In genomic region chr16:44745471-44745865, GRCm38 (mm10) we compare ENCODE assay signal across 8 mouse cellular contexts. TPM values are rescaled to one million over a fixed set of nuclear protein-coding genes. Genes with fewer than 3 reads are reported as not detected.
DNase-seq lines count a peak whose midpoint lies in the region; ATAC-seq lines count a peak whose summit lies in the region.

No protein-coding gene starts in this region.

- peaks cover 11% of the 10 kb centered on the region for H3K4me1 ChIP-seq in lung, embryonic 16.5 days (replicated peaks; ENCODE audit: control insufficient read depth, insufficient read depth, low read length)
- peaks cover 10% of the 10 kb centered on the region for H3K4me1 ChIP-seq in embryonic facial prominence, embryonic 15.5 days
- H3K4me1 ChIP-seq in neural tube, embryonic 14.5 days (ENCODE audit: control insufficient read depth, insufficient read depth, low read length), result peaks cover 11% of the 10 kb centered on the region

- no peak; the same call in 1 of the 2 replicates for ATAC-seq in lung, embryonic 16.5 days (ENCODE audit: low read depth)
- no peak for ATAC-seq in embryonic facial prominence, embryonic 15.5 days (ENCODE audit: insufficient number of reproducible peaks, low FRiP score, low TSS enrichment, low read depth)
- ATAC-seq in neural tube, embryonic 14.5 days (ENCODE audit: low read depth), result peak; percentile 50
- ATAC-seq in inflammation-experienced regulatory T-cells, adult 6 months, result no peak

- WGBS in lung, embryonic 16.5 days, result 4% methylated on average over 14 of the region's 14 CpGs
- 7% methylated on average over 14 of the region's 14 CpGs for WGBS in embryonic facial prominence, embryonic 15.5 days
- WGBS in large intestine, adult 2 months, result 4% methylated on average over 14 of the region's 14 CpGs
- 7% methylated on average over 14 of the region's 14 CpGs for WGBS in neural tube, embryonic 14.5 days

- peak overlapping the region; percentile 77 for H3K4me2 ChIP-seq in lung, embryonic 16.5 days (ENCODE audit: low read depth, low read length)
- peak overlapping the region; percentile 69 for H3K4me2 ChIP-seq in embryonic facial prominence, embryonic 15.5 days (replicated peaks)
- H3K4me2 ChIP-seq in neural tube, embryonic 14.5 days (ENCODE audit: low read depth, low read length), result peak overlapping the region; percentile 68

- no peaks in the 10 kb centered on the region for H3K9me3 ChIP-seq in lung, embryonic 16.5 days (ENCODE audit: control insufficient read depth, low read length)
- no peaks in the 10 kb centered on the region for H3K9me3 ChIP-seq in embryonic facial prominence, embryonic 15.5 days (replicated peaks)
- no peaks in the 10 kb centered on the region for H3K9me3 ChIP-seq in neural tube, embryonic 14.5 days (ENCODE audit: control insufficient read depth, low read length)

- DNase-seq in lung, postnatal 36 days, result no peak
- peak; percentile 13 for DNase-seq in large intestine, adult 2 months (ENCODE audit: low read depth, low spot score)
- DNase-seq in Muller cell, postnatal 12 days (ENCODE audit: inconsistent ontology term), result no peak
- no peak for DNase-seq in adrenal gland, postnatal 4 days (ENCODE audit: low spot score in 2 of 2)

- H3K27me3 ChIP-seq in lung, embryonic 16.5 days (ENCODE audit: control insufficient read depth, insufficient read depth, low read depth, low read length), result no peaks in the 10 kb centered on the region
- no peaks in the 10 kb centered on the region for H3K27me3 ChIP-seq in embryonic facial prominence, embryonic 15.5 days
- H3K27me3 ChIP-seq in neural tube, embryonic 14.5 days (ENCODE audit: control insufficient read depth, insufficient read depth, low read length), result no peaks in the 10 kb centered on the region

- peaks cover 11% of the 10 kb centered on the region; the same call in 1 of the 2 replicates for H3K36me3 ChIP-seq in lung, embryonic 16.5 days (ENCODE audit: control insufficient read depth, insufficient read depth, low read length)
- peaks cover 11% of the 10 kb centered on the region for H3K36me3 ChIP-seq in embryonic facial prominence, embryonic 15.5 days
- H3K36me3 ChIP-seq in neural tube, embryonic 14.5 days (ENCODE audit: control insufficient read depth, insufficient read depth, low read length), result 0 out of 2 replicates have a peak, but pooled peaks cover 6% of the 10 kb centered on the region

- peak overlapping the region; percentile 93 for H3K4me3 ChIP-seq in lung, embryonic 16.5 days (ENCODE audit: low read length)
- H3K4me3 ChIP-seq in embryonic facial prominence, embryonic 15.5 days (replicated peaks), result peak overlapping the region; percentile 90
- H3K4me3 ChIP-seq in neural tube, embryonic 14.5 days (ENCODE audit: low read depth, low read length), result peak overlapping the region; percentile 64

- peak overlapping the region; percentile 98 for H3K27ac ChIP-seq in lung, embryonic 16.5 days (ENCODE audit: low read length)
- peak overlapping the region; percentile 98 for H3K27ac ChIP-seq in embryonic facial prominence, embryonic 15.5 days (replicated peaks)
- H3K27ac ChIP-seq in neural tube, embryonic 14.5 days (ENCODE audit: low read depth, low read length), result peak overlapping the region; percentile 90

- peak overlapping the region; percentile 95 for H3K9ac ChIP-seq in lung, embryonic 16.5 days (ENCODE audit: low read length)
- H3K9ac ChIP-seq in embryonic facial prominence, embryonic 15.5 days, result peak overlapping the region; percentile 82
- H3K9ac ChIP-seq in neural tube, embryonic 14.5 days (replicated peaks; ENCODE audit: low read depth, low read length), result peak overlapping the region; percentile 81

RNA-seq across cellular contexts. Expression of gene Gtpbp8, which starts 0.7 kb away (rescaled TPM):
- 27.9 and 29.7 TPM in 2 replicates for polyA plus RNA-seq in lung, embryonic 16.5 days (2015; fragmentation: Nextera tagmentation; extraction: Ambion mirVana)
- polyA plus RNA-seq in embryonic facial prominence, embryonic 15.5 days (2015; fragmentation: Nextera tagmentation; extraction: Ambion mirVana), result 21.0 and 24.7 TPM in 2 replicates
- polyA plus RNA-seq in large intestine, adult 2 months (2012; rRNA removed), result 4.5 and 4.9 TPM in 2 replicates
- polyA plus RNA-seq in neural tube, embryonic 14.5 days (2014; fragmentation: Nextera tagmentation; extraction: Ambion mirVana), result 42.3 and 44.9 TPM in 2 replicates
- 10 to 100 TPM; 25.0 to 48.9 (median 38.8) TPM for polyA plus RNA-seq in inflammation-experienced regulatory T-cells, adult 6 months (2017; shearing (Covaris generic))
- 10 to 100 TPM; 23.1 to 23.7 TPM for total RNA-seq in adrenal gland, postnatal 4 days (2021)

RNA-seq across cellular contexts. Expression of gene Cd200r1, which starts 20.1 kb away (rescaled TPM):
- polyA plus RNA-seq in lung, embryonic 16.5 days (2015; fragmentation: Nextera tagmentation; extraction: Ambion mirVana), result 1.1 and 1.2 TPM in 2 replicates
- polyA plus RNA-seq in embryonic facial prominence, embryonic 15.5 days (2015; fragmentation: Nextera tagmentation; extraction: Ambion mirVana), result 1.6 and 2.1 TPM in 2 replicates
- 0.78 and 1.2 TPM in 2 replicates for polyA plus RNA-seq in large intestine, adult 2 months (2012; rRNA removed)
- polyA plus RNA-seq in neural tube, embryonic 14.5 days (2014; fragmentation: Nextera tagmentation; extraction: Ambion mirVana), result 0.29 and 0.41 TPM in 2 replicates
- 10 to 100 TPM; 48.8 to 73.3 (median 51.9) TPM for polyA plus RNA-seq in inflammation-experienced regulatory T-cells, adult 6 months (2017; shearing (Covaris generic))
- under 1 TPM; 0.56 to 0.96 TPM for total RNA-seq in adrenal gland, postnatal 4 days (2021)

RNA-seq across cellular contexts. Expression of gene Nepro, which starts 21.4 kb away (rescaled TPM):
- 8.1 and 8.4 TPM in 2 replicates for polyA plus RNA-seq in lung, embryonic 16.5 days (2015; fragmentation: Nextera tagmentation; extraction: Ambion mirVana)
- polyA plus RNA-seq in embryonic facial prominence, embryonic 15.5 days (2015; fragmentation: Nextera tagmentation; extraction: Ambion mirVana), result 7.3 and 7.9 TPM in 2 replicates
- 2.5 and 3.6 TPM in 2 replicates for polyA plus RNA-seq in large intestine, adult 2 months (2012; rRNA removed)
- polyA plus RNA-seq in neural tube, embryonic 14.5 days (2014; fragmentation: Nextera tagmentation; extraction: Ambion mirVana), result 5.4 and 6.1 TPM in 2 replicates
- polyA plus RNA-seq in inflammation-experienced regulatory T-cells, adult 6 months (2017; shearing (Covaris generic)), result 1 to 10 TPM; 5.5 to 8.2 (median 7.4) TPM
- 10 to 100 TPM; 11.3 to 13.5 TPM for total RNA-seq in adrenal gland, postnatal 4 days (2021)

Comparison
In these comparisons a context has a peak if more than half of its experiments do, and no peak if none do; other contexts are left out.
1. RNA of gene Cd200r1, which starts 20.1 kb away (polyA plus RNA-seq): 48.8 to 73.3 TPM in inflammation-experienced regulatory T-cells, adult 6 months; 1.6 to 2.1 TPM in embryonic facial prominence, embryonic 15.5 days, 1.1 to 1.2 TPM in lung, embryonic 16.5 days, 0.78 to 1.2 TPM in large intestine, adult 2 months and 0.29 to 0.41 TPM in neural tube, embryonic 14.5 days; every median in the first group is over 10 times any median in the second.
2. Peak in every context shown above with its lines, with median percentiles within 50 percentile points of each other: H3K27ac ChIP-seq, H3K4me2 ChIP-seq, H3K4me3 ChIP-seq and H3K9ac ChIP-seq.